Mouse (Mus musculus) yolk sac, embryonic 10.5 days (tissue): ENCODE data around the gene Trpm6.

Experiments used
- DNase-seq: peaks from one replicate; pipeline ENCODE4 v3.0.0-alpha.2; 2017; ENCODE audit warnings: low spot score

Trpm6 gene

GRCm38 (mm10) chr19:18771561-18771960, 21.8 kb downstream of the Trpm6 start:
- DNase-seq: no peak

- peak; percentile 62 for DNase-seq
These were observed 23.2 kb downstream of the Trpm6 start for GRCm38 (mm10) chr19:18772888-18773488.

- peak; percentile 16 for DNase-seq
These were observed 24.3 kb downstream of the Trpm6 start for GRCm38 (mm10) chr19:18774085-18774484.

- no peak for DNase-seq
These were observed 49.9 kb downstream of the Trpm6 start for GRCm38 (mm10) chr19:18799646-18800045.

- no peak for DNase-seq
These were observed 61.5 kb downstream of the Trpm6 start for GRCm38 (mm10) chr19:18811264-18811663.

GRCm38 (mm10) chr19:18815170-18815569, 65.4 kb downstream of the Trpm6 start:
- no peak for DNase-seq

GRCm38 (mm10) chr19:18817425-18817824, 67.6 kb downstream of the Trpm6 start:
- DNase-seq: no peak

GRCm38 (mm10) chr19:18828601-18829000, 78.8 kb downstream of the Trpm6 start:
- no peak for DNase-seq

- no peak for DNase-seq
These were observed 81.4 kb downstream of the Trpm6 start for GRCm38 (mm10) chr19:18831196-18831595.

GRCm38 (mm10) chr19:18834971-18835370, 85.2 kb downstream of the Trpm6 start:
- peak; percentile 33 for DNase-seq

- no peak for DNase-seq
These were observed 92.2 kb downstream of the Trpm6 start for GRCm38 (mm10) chr19:18841789-18842562.

GRCm38 (mm10) chr19:18842626-18843025, 92.8 kb downstream of the Trpm6 start:
- DNase-seq: no peak

- DNase-seq: no peak
These were observed 96.6 kb downstream of the Trpm6 start for GRCm38 (mm10) chr19:18846336-18846735.

GRCm38 (mm10) chr19:18868311-18868710, 118.5 kb downstream of the Trpm6 start:
- DNase-seq: no peak

- DNase-seq: no peak
These were observed 123.2 kb downstream of the Trpm6 start for GRCm38 (mm10) chr19:18872792-18873569.

GRCm38 (mm10) chr19:18873709-18874644, 124.2 kb downstream of the Trpm6 start:
- no peak for DNase-seq

- DNase-seq: no peak
These were observed 129.5 kb downstream of the Trpm6 start for GRCm38 (mm10) chr19:18879264-18879663.

GRCm38 (mm10) chr19:18881162-18881561, 131.4 kb downstream of the Trpm6 start:
- no peak for DNase-seq

- DNase-seq: no peak
These were observed 138.0 kb downstream of the Trpm6 start for GRCm38 (mm10) chr19:18887646-18888407.

- DNase-seq: no peak
These were observed 138.8 kb downstream of the Trpm6 start for GRCm38 (mm10) chr19:18888491-18889116.
